Mouse (Mus musculus) thymus, adult 2 months (tissue): ENCODE results near the gene Ang.

Source experiments
- CTCF ChIP-seq: fragments of 200-500 bp; IDR thresholded peaks from 2 replicates; pipeline ENCODE4 v1.5.1; 2012; ENCODE audit warnings: mild to moderate bottlenecking, control low read depth, low read length, moderate library complexity, borderline replicate concordance; ENCODE audit not compliant: control insufficient read depth, poor library complexity, insufficient read depth; ENCODE audit errors: extremely low read depth
- POLR2A ChIP-seq: fragments of 200-500 bp; IDR thresholded peaks from 2 replicates; pipeline ENCODE4 v1.6.1; 2012; ENCODE audit warnings: mild to moderate bottlenecking, low read length, control low read depth, moderate library complexity; ENCODE audit not compliant: control insufficient read depth, poor library complexity, insufficient read depth; ENCODE audit errors: extremely low read depth

DNA sequence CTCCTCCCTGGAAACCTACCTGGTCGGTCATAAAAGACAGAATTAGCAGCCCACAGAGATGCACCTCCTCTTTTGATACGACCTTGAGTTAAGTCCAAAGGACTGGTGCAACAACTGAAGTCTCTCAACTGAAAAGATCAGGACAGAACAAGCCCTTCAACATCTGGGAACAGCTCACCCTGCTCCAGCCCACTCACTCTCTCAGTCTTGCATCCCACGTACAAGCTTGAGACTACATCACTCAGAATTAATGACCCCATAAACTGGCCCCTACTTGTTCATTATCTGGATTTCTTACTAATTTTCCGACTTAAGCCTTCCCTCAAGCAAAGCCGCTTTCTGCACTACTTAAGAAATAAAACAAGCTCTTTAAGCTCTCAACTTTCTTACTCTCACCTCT lies 37.8 kb upstream of the Ang start:
- TF ChIP-seq CTCF: no peak
- no peak for TF ChIP-seq POLR2A
